Mouse (Mus musculus) liver, postnatal 0 days (tissue): ENCODE results near the gene Rce1. TPM values are rescaled to one million over a fixed set of nuclear protein-coding genes. Genes with fewer than 3 reads are reported as not detected.

Source experiments
- ATAC-seq: fragments of 200-750 bp; cut with Nextera tagmentation; 2 replicates; pipeline ENCODE4 v1.8.0; 2017; ENCODE audit warnings: mild to moderate bottlenecking, moderate library complexity
- DNase-seq: peaks from one replicate; pipeline ENCODE4 v3.0.0-alpha.2; 2016
- H3K27ac ChIP-seq: fragments of 300-500 bp; sonication (generic); 2 replicates; pipeline ENCODE4 v1.5.1; 2014; ENCODE audit warnings: antibody characterized with exemption, moderate library complexity, mild to moderate bottlenecking, low read depth
- H3K27me3 ChIP-seq: fragments of 300-500 bp; sonication (generic); 2 replicates; pipeline ENCODE4 v1.6.1; 2014; ENCODE audit warnings: low read length, control low read depth, mixed read lengths; ENCODE audit not compliant: insufficient read depth
- H3K36me3 ChIP-seq: fragments of 300-500 bp; sonication (generic); replicated peaks from 2 replicates; pipeline ENCODE4 v1.6.1; 2014; ENCODE audit warnings: mild to moderate bottlenecking, control low read depth, low read length, moderate library complexity, mixed read lengths; ENCODE audit not compliant: insufficient read depth
- H3K4me1 ChIP-seq: fragments of 300-500 bp; sonication (generic); 2 replicates; pipeline ENCODE4 v1.6.1; 2014; ENCODE audit warnings: antibody characterized with exemption, mild to moderate bottlenecking, control low read depth; ENCODE audit not compliant: insufficient read depth
- H3K4me2 ChIP-seq: fragments of 300-500 bp; sonication (generic); 2 replicates; pipeline ENCODE4 v1.6.1; 2014; ENCODE audit warnings: low read depth, mild to moderate bottlenecking, low read length, moderate library complexity, mixed read lengths
- H3K4me3 ChIP-seq: fragments of 300-500 bp; sonication (generic); 2 replicates; pipeline ENCODE4 v1.5.1; 2014; ENCODE audit warnings: low read depth, low read length
- H3K9ac ChIP-seq: fragments of 300-500 bp; sonication (generic); replicated peaks from 2 replicates; pipeline ENCODE4 v1.6.1; 2014; ENCODE audit warnings: mild to moderate bottlenecking, moderate library complexity
- H3K9me3 ChIP-seq: fragments of 300-500 bp; sonication (generic); 2 replicates; pipeline ENCODE4 v1.6.1; 2016; ENCODE audit warnings: mild to moderate bottlenecking, control low read depth, low read length, mixed read lengths
- CTCF ChIP-seq: sonication (generic); IDR thresholded peaks from 2 replicates; pipeline ENCODE4 v1.5.1; 2016; ENCODE audit warnings: antibody characterized with exemption, low read depth
- EP300 ChIP-seq: IDR thresholded peaks from 2 replicates; pipeline ENCODE4 v1.6.1; 2016; ENCODE audit warnings: antibody characterized with exemption, low read depth, mild to moderate bottlenecking
- WGBS: fragments of 180-500 bp; shearing (Covaris S2); extraction: QIAGEN DNeasy Blood & Tissue Kit; methylation state at CpG from one replicate; pipeline ENCODE4 v1.1.7; 2014; ENCODE audit not compliant: insufficient replicate concordance; 5-methylcytosine and 5-hydroxymethylcytosine counted together
- polyA plus RNA-seq: library from polyadenylated mRNA; unstranded; fragments of >200 nt; fragmentation: Nextera tagmentation; extraction: Ambion mirVana; gene quantifications from 2 replicates; pipeline ENCODE4 v1.2.1, GENCODE M21; 2015

Gene Rce1
- polyA plus RNA-seq, 1 experiment from 2014 or later: 17.3 TPM

DNA sequence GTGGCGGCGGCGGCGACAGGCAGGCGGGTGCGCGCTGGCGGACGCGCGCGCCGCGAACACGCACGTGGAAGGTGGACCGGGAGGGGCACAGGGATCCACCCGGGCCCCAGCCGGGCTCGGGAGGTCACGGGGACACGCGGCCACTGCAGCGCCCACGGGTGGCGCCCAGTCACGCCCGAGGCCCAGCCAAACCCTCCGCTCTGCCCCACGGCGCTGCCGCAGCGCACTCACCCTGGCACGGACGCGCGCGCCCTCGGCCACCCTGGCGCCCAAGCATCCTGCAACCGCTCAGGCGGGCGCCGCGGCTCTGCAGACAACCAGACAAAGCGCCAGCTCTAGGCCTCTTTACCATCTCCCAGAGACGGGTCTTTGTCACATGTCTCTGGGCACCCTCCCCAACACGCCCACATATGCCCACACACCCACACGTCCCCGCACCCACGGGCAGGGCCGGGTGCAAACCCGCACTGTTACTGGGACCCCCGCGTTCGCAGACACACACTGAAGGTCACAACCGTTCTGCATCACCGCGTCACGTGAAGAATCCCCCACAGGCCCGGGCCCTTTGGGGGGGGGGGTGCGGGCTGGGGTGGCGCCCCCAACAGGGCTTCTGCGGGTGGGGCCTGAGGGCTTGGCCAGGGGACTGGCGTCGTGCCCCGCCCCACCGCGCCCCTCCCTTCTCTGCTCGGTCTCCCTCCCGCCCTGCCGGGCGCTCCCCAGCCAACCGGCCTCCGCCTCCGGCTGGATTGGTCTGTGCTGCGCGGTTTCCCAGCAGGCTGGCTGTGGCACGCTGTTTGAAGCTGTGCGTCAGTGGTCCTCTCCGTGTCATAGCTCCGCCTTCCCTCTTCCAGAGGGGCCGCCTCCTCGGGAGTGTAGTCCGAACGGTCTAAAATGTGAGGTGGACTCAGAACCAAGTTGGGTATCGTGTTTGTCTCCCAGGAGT, 10.0 kb downstream of the Rce1 start, which contains the start of gene Lrfn4:
TSS of gene Lrfn4 (minus strand) at position 517 of the 943 bp plus-strand sequence.
- TF ChIP-seq EP300 (no peak), CTCF (peak; percentile 16; the same call in 1 of the 2 replicates)
- WGBS: 3% methylated on average over 57 of the region's 87 CpGs
- ATAC-seq (peak; percentile 70), DNase-seq (peak; percentile 74)
- Histone ChIP-seq H3K36me3 (peaks cover 37% of the 10 kb centered on the region), H3K9me3 (no peaks in the 10 kb centered on the region), H3K27ac (peak within 1 kb of the TSS; percentile 22; the same call in 1 of the 2 replicates), H3K4me3 (peak within 1 kb of the TSS; percentile 58), H3K9ac (peak within 1 kb of the TSS; percentile 57), H3K4me2 (peak within 1 kb of the TSS; percentile 90), H3K27me3 (no peaks in the 10 kb centered on the region), H3K4me1 (peaks cover 19% of the 10 kb centered on the region)

- DNase-seq (no peak), ATAC-seq (no peak)
- Histone ChIP-seq H3K9ac (peak overlapping the region; percentile 57), H3K27me3 (no peaks in the 10 kb centered on the region), H3K4me2 (peak overlapping the region; percentile 90), H3K27ac (peak overlapping the region; percentile 22; the same call in 1 of the 2 replicates), H3K4me1 (peaks cover 19% of the 10 kb centered on the region), H3K36me3 (peaks cover 31% of the 10 kb centered on the region), H3K4me3 (peak overlapping the region; percentile 58), H3K9me3 (no peaks in the 10 kb centered on the region)
- 31% methylated on average over 38 of the region's 49 CpGs for WGBS
- no peak for TF ChIP-seq CTCF
- no peak for TF ChIP-seq EP300
These were observed 10.9 kb downstream of the Rce1 start for GRCm38 (mm10) chr19:4614305-4615150.

DNA sequence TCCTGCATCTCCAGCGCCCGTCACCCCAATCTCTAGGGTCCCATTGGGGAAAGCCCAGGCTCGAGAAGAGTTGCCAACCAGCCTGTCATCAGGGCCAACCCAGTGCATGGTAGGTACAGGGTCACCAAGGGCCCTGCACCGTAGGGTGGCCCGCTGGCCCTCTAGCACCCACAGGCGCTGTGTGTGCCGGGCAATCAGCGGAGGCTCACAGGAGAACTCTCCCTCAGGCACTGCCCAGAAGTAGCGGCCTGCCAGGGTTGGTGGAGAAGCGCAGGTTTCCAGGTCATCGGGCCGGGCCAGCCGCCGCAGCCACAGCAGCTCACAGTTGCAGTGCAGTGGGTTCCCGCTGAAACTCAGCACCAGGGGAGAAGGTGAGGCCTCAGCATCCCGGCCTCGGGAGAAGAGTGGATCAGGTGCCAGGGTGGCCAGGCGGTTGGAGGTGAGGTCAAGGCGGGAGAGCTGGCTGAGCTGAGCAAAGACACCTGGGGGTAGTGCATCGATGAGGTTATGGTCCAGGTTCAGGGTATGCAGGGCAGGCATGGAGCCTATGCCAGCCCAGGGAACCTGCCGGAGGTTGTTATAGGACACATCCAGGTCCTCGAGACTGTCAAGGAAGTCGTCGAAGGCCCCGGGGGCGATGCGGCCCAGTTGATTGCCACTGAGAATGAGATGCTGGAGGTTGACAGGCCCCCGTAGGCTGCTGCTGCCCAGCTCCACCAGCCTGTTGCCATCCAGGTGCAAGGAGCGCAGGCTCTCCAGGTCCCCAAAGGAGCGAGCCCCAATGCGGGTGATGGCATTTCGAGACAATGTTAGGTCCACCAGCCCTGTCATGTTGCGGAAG, 11.8 kb downstream of the Rce1 start:
- ATAC-seq (no peak), DNase-seq (no peak)
- Histone ChIP-seq H3K27me3 (no peaks in the 10 kb centered on the region), H3K4me1 (peaks cover 19% of the 10 kb centered on the region), H3K9me3 (no peaks in the 10 kb centered on the region), H3K4me2 (no peak overlapping the region), H3K4me3 (no peak overlapping the region), H3K36me3 (peaks cover 30% of the 10 kb centered on the region), H3K9ac (no peak overlapping the region), H3K27ac (no peak overlapping the region)
- TF ChIP-seq CTCF (no peak), EP300 (no peak)
- WGBS: 89% methylated on average over 33 of the region's 33 CpGs

DNA sequence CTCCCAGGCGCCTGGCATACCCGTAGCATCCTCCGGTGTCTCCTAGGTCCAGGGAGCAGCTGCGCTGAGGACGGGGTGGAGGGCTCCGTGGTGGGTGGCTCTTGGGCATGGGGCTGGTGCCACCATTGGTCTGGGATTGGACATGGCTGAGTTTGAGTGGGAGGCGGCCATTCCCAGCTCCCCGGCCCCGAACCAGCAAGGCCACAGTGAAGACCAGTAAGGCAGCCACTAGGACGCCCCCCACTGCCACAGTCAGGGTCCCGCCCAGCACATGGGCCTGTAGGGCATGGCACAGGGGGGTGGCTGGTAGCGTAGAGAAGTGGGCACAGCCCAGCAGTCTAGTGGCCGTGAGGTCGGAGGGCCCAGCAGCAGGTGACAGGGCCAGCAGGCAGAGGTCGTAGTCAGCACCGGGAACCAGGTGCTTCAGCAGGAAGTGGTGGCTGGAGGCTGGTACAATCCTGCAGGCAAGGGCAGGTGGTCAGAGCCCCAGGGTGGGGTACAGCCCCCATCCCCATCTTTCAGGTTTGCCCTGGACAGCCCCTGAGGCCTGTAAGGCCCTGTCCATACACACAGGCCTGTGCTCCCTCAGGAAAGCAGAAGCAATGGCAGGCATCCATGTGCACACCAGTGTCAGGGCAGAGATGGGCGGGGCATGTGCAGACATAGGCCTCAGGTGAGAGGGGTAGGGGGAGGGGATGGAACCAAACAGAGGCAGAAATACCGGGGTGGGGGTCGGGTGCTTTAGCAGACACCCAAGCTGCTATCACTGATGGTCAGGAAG, 13.1 kb downstream of the Rce1 start:
- ATAC-seq (no peak), DNase-seq (no peak)
- Histone ChIP-seq H3K4me2 (no peak overlapping the region), H3K27me3 (no peaks in the 10 kb centered on the region), H3K36me3 (peaks cover 23% of the 10 kb centered on the region), H3K9me3 (no peaks in the 10 kb centered on the region), H3K27ac (no peak overlapping the region), H3K4me3 (no peak overlapping the region), H3K4me1 (peaks cover 19% of the 10 kb centered on the region), H3K9ac (no peak overlapping the region)
- 88% methylated on average over 19 of the region's 19 CpGs for WGBS
- TF ChIP-seq EP300: no peak
- no peak for TF ChIP-seq CTCF

DNA sequence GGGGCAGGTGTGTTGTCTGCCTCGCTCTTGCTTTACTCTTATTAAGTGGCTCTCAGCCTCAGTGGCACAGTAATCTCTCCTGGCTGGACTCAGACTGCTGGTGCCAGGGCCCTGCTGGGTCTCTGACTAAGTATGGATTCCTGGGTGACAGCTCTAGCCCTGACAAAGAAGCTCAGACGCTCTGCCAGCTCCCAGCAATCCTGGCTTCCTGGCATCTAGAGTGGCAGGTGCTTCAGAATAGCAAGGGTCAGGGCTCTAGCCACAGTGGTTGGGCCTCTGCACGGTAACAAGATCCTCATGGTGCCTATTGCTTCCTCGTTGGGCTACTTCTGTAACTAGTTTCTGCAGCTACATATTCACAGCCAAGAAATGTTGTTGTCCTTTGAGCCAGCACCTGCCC, 15.3 kb downstream of the Rce1 start:
- Histone ChIP-seq H3K36me3 (peaks cover 23% of the 10 kb centered on the region), H3K9ac (no peak overlapping the region), H3K27ac (no peak overlapping the region), H3K4me2 (no peak overlapping the region), H3K4me1 (peaks cover 7% of the 10 kb centered on the region), H3K4me3 (no peak overlapping the region), H3K27me3 (no peaks in the 10 kb centered on the region), H3K9me3 (no peaks in the 10 kb centered on the region)
- no peak for TF ChIP-seq CTCF
- TF ChIP-seq EP300: no peak
- DNase-seq: no peak
- 65% methylated on average over 4 of the region's 4 CpGs for WGBS
- ATAC-seq: no peak
